Mouse (Mus musculus) hindbrain, embryonic 11.5 days (tissue): ENCODE results near the gene Os9. TPM values are rescaled to one million over a fixed set of nuclear protein-coding genes. Genes with fewer than 3 reads are reported as not detected.

Experiments used
- ATAC-seq: fragments of 200-750 bp; cut with Nextera tagmentation; 2 replicates; pipeline ENCODE4 v1.8.0; 2017; ENCODE audit warnings: mild to moderate bottlenecking, moderate TSS enrichment, moderate library complexity; ENCODE audit not compliant: low FRiP score
- DNase-seq: peaks from one replicate; pipeline ENCODE4 v3.0.0-alpha.2; 2015; ENCODE audit warnings: low spot score
- H3K27ac ChIP-seq: fragments of 300-500 bp; sonication (generic); 2 replicates; pipeline ENCODE4 v1.5.1; 2014; ENCODE audit warnings: mild to moderate bottlenecking, low read depth, low read length
- H3K27me3 ChIP-seq: fragments of 300-500 bp; sonication (generic); 2 replicates; pipeline ENCODE4 v1.6.1; 2014; ENCODE audit warnings: mild to moderate bottlenecking, low read length, moderate library complexity, mixed read lengths; ENCODE audit not compliant: control insufficient read depth, insufficient read depth
- H3K36me3 ChIP-seq: fragments of 300-500 bp; sonication (generic); 2 replicates; pipeline ENCODE4 v1.6.1; 2014; ENCODE audit warnings: mild to moderate bottlenecking, low read length, moderate library complexity, mixed read lengths; ENCODE audit not compliant: control insufficient read depth, insufficient read depth
- H3K4me1 ChIP-seq: fragments of 300-500 bp; sonication (generic); replicated peaks from 2 replicates; pipeline ENCODE4 v1.6.1; 2014; ENCODE audit warnings: low read length, mixed read lengths; ENCODE audit not compliant: control insufficient read depth, insufficient read depth
- H3K4me2 ChIP-seq: fragments of 300-500 bp; sonication (generic); replicated peaks from 2 replicates; pipeline ENCODE4 v1.6.1; 2014; ENCODE audit warnings: mild to moderate bottlenecking, low read depth, low read length
- H3K4me3 ChIP-seq: fragments of 300-500 bp; sonication (generic); 2 replicates; pipeline ENCODE4 v1.5.1; 2014; ENCODE audit warnings: low read depth, low read length
- H3K9ac ChIP-seq: fragments of 300-500 bp; sonication (generic); 2 replicates; pipeline ENCODE4 v1.6.1; 2014; ENCODE audit warnings: low read depth, low read length
- H3K9me3 ChIP-seq: fragments of 300-500 bp; sonication (generic); 2 replicates; pipeline ENCODE4 v1.6.1; 2016; ENCODE audit warnings: low read length; ENCODE audit not compliant: control insufficient read depth
- WGBS: fragments of 180-500 bp; shearing (Covaris S2); extraction: QIAGEN DNeasy Blood & Tissue Kit; methylation state at CpG from one replicate; pipeline ENCODE4 v1.1.7; 2014; 5-methylcytosine and 5-hydroxymethylcytosine counted together
- polyA plus RNA-seq: library from polyadenylated mRNA; unstranded; fragments of >200 nt; fragmentation: Nextera tagmentation; extraction: Ambion mirVana; gene quantifications from 2 replicates; pipeline ENCODE4 v1.2.1, GENCODE M21; 2014

Gene Os9
- polyA plus RNA-seq, 1 experiment from 2014 or later = 40.3 TPM

DNA sequence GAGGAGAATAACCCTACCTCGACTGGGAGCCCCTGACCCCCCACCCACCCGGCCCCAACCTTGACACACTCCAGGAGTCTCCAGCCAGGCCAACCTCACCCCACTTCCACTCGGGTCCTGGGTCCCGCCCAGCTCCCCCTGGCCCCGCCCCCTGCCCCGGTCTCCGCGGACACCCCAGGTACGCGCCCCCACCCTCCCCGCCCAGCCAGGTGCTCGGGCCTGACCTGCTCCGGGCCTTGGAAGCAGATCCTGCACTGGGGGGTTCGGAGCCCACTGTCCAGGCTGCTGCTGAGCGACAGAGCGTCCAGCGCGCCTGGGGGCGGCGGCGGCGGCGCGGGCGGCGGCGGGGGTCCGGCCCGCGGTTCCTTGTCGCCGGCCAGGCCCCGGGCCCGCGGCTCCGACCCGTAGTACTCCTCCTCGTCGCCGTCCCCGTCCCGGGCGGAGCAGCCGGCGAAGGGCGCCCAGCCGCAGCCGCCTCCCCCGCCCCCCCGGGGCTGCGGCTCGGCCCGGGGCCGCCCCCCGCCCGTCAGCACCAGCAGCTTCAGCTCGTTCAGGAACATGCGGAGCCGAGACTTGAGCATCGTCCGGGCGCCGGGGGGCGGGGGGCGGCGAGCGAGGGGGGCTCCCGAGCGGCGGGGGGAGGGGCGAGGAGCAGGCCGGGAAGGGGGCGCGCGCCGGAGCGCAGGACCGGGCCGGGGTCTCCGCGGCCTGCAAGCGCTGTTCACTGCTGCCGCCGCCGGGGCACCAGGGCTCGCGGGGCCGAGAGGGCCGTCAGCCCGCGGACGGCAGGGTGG, 61.6 kb downstream of the Os9 start:
- Histone ChIP-seq H3K9ac (peak overlapping the region; percentile 96), H3K4me1 (peaks cover 5% of the 10 kb centered on the region; the same call in 1 of the 2 replicates), H3K27ac (peak overlapping the region; percentile 95), H3K9me3 (no peaks in the 10 kb centered on the region), H3K36me3 (peaks cover 7% of the 10 kb centered on the region), H3K27me3 (no peaks in the 10 kb centered on the region; the same call in 1 of the 2 replicates), H3K4me3 (peak overlapping the region; percentile 94), H3K4me2 (peak overlapping the region; percentile 98)
- DNase-seq (peak; percentile 63), ATAC-seq (no peak)
- WGBS = 2% methylated on average over 23 of the region's 92 CpGs

DNA sequence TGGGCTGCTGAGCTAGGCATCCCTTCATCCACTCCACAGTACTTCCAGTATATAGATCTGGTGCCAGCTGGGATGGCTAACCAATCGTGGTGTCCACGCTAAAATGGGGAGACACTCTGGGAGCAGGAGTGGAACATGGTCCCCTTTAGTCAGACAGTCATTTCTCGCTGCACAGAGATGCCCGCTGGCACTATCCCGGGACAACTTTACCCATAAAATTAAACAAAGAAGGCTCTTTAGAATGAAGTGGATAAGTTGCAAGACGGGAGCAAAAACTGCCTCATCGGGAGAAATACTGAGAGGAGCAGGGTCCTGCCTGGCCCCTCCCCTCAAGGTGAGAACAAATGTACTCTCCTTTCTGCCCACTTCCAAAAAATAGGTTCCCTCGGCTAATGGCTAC, 62.2 kb downstream of the Os9 start:
- H3K4me3 ChIP-seq = peak overlapping the region; percentile 94
- H3K4me2 ChIP-seq = peak overlapping the region; percentile 98
- no peaks in the 10 kb centered on the region for H3K9me3 ChIP-seq
- peaks cover 5% of the 10 kb centered on the region; the same call in 1 of the 2 replicates for H3K4me1 ChIP-seq
- H3K27ac ChIP-seq = no peak overlapping the region; the same call in 1 of the 2 replicates
- DNase-seq (no peak), ATAC-seq (no peak)
- H3K36me3 ChIP-seq = peaks cover 7% of the 10 kb centered on the region
- H3K27me3 ChIP-seq = no peaks in the 10 kb centered on the region; the same call in 1 of the 2 replicates
- H3K9ac ChIP-seq = peak overlapping the region; percentile 96
- WGBS = 6% methylated on average over 8 of the region's 8 CpGs

DNA sequence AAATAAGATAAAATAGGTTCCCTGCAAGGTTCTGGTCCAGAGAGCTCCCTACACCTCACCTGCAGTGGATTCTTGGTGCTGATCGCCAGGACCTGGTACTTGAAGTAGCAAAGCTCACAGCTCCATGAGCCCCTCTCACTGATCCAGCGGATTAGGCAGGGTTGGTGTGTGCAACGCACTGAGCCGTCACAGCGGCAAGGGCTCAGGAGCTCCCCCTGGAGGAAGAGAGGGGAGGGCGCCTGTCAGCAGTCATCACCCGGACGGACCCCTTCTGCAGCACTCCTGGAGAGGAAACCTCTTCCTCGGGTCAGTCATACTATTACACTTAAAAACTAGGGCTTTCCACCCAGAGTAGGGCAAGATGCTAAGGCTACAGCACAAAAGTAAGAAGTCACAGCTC, 62.8 kb downstream of the Os9 start:
- H3K9ac ChIP-seq = peak overlapping the region; percentile 96; the same call in 1 of the 2 replicates
- no peaks in the 10 kb centered on the region for H3K9me3 ChIP-seq
- H3K27me3 ChIP-seq = no peaks in the 10 kb centered on the region; the same call in 1 of the 2 replicates
- H3K4me1 ChIP-seq = peaks cover 5% of the 10 kb centered on the region; the same call in 1 of the 2 replicates
- ATAC-seq (peak; percentile 17; the same call in 1 of the 2 replicates), DNase-seq (peak; percentile 92)
- H3K36me3 ChIP-seq = peaks cover 7% of the 10 kb centered on the region
- H3K27ac ChIP-seq = no peak overlapping the region
- under 1% methylated on average over 9 of the region's 9 CpGs for WGBS
- peak overlapping the region; percentile 98 for H3K4me2 ChIP-seq
- H3K4me3 ChIP-seq = peak overlapping the region; percentile 94

DNA sequence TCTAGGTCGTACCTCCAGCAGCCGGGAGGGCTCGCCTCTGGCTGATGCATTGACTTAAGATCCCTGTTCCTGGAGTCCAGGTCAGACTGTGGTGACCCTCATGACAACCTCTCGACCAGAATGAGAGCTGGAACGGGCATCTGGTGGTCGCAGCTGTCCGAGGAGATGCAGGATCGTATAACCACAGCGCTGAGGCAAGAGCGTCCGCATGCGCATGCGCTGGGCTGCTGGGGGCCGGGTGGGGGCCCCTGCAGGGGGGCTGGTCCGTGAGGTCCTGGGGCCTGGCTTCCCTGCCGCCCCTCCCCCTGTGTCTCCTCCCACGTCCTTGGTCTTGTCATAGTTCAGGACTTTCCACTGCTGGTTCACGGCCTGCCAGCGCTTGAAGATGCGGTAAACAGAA, 64.4 kb downstream of the Os9 start:
- H3K4me3 ChIP-seq = no peak overlapping the region
- no peaks in the 10 kb centered on the region for H3K9me3 ChIP-seq
- no peak overlapping the region for H3K4me2 ChIP-seq
- no peak for DNase-seq
- no peak overlapping the region for H3K27ac ChIP-seq
- peaks cover 7% of the 10 kb centered on the region for H3K36me3 ChIP-seq
- no peak for ATAC-seq
- 88% methylated on average over 20 of the region's 20 CpGs for WGBS
- H3K4me1 ChIP-seq = peaks cover 5% of the 10 kb centered on the region; the same call in 1 of the 2 replicates
- H3K27me3 ChIP-seq = peaks cover under 1% of the 10 kb centered on the region; the same call in 1 of the 2 replicates
- no peak overlapping the region for H3K9ac ChIP-seq

DNA sequence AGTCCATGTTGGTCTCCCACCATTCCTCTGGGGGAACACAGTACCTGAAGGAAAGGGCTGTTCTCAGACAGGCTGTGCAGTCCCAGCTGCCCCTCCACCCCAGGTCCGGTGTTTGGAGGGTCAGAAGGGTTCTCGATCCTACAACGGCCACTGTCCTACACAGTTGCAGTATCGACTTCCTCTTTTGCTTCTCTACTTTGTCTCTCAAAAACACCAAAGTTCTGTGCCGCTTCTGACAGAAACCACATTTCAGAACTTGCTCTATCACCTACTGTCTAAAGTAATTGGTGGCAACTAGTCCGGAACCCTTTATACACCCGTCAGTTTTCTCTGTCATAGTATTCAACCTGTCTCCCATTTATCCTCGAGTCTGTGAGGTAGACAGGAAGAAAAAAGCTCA, 65.5 kb downstream of the Os9 start:
- DNase-seq (no peak), ATAC-seq (no peak)
- Histone ChIP-seq H3K9ac (no peak overlapping the region), H3K36me3 (peaks cover 7% of the 10 kb centered on the region), H3K27ac (no peak overlapping the region), H3K4me3 (no peak overlapping the region), H3K27me3 (peaks cover 11% of the 10 kb centered on the region), H3K4me2 (no peak overlapping the region), H3K4me1 (peaks cover 5% of the 10 kb centered on the region; the same call in 1 of the 2 replicates), H3K9me3 (no peaks in the 10 kb centered on the region)
- WGBS = 87% methylated on average over 8 of the region's 8 CpGs

DNA sequence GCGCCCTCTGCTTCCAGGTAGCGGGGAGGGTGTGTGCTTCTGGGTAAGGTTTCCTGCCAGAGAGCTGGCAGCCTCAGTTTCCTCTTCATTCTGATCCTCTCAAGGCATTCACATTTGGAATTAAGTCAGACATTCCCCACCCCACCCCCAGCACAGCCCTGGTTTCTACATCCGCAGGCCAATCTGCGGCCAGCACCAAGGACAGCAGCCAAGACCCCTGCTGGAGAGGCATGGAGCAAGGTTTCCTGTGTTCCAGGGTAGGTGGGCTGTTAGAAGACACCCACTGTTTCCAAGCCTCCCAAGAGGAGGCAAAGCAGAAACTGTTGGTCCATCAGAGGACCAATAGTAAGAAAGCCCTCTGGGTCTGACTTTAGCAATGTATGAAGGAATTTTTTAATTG, 66.3 kb downstream of the Os9 start:
- ATAC-seq (no peak), DNase-seq (peak; percentile 32)
- H3K4me2 ChIP-seq = no peak overlapping the region
- no peaks in the 10 kb centered on the region for H3K9me3 ChIP-seq
- no peak overlapping the region for H3K9ac ChIP-seq
- peaks cover 7% of the 10 kb centered on the region for H3K36me3 ChIP-seq
- WGBS = 77% methylated on average over 4 of the region's 4 CpGs
- H3K27me3 ChIP-seq = peaks cover 18% of the 10 kb centered on the region
- H3K4me3 ChIP-seq = no peak overlapping the region
- no peak overlapping the region for H3K27ac ChIP-seq
- H3K4me1 ChIP-seq = peaks cover 5% of the 10 kb centered on the region; the same call in 1 of the 2 replicates

DNA sequence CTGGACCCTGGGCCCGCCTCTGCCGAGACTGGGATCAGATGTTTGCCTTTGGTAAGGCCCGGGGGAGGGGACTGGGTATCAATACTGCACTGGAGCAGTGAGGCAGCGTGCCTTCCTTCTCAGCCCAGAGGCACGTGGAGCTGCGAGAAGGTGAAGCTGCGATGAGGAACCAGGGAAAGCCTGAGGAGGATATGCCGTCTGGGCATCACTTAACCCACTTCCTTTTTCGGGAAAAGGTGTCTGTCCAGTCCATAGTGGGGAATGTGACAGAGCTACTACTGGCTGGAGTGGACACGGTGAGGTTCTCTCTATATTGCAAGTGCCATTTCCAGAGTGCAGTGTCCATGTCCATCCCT, 70.8 kb downstream of the Os9 start:
- Histone ChIP-seq H3K9me3 (no peaks in the 10 kb centered on the region), H3K4me3 (no peak overlapping the region), H3K4me1 (no peaks in the 10 kb centered on the region), H3K9ac (no peak overlapping the region), H3K27me3 (peaks cover 41% of the 10 kb centered on the region), H3K27ac (no peak overlapping the region), H3K36me3 (no peaks in the 10 kb centered on the region), H3K4me2 (no peak overlapping the region)
- DNase-seq (no peak), ATAC-seq (no peak)
- 20% methylated on average over 10 of the region's 10 CpGs for WGBS

DNA sequence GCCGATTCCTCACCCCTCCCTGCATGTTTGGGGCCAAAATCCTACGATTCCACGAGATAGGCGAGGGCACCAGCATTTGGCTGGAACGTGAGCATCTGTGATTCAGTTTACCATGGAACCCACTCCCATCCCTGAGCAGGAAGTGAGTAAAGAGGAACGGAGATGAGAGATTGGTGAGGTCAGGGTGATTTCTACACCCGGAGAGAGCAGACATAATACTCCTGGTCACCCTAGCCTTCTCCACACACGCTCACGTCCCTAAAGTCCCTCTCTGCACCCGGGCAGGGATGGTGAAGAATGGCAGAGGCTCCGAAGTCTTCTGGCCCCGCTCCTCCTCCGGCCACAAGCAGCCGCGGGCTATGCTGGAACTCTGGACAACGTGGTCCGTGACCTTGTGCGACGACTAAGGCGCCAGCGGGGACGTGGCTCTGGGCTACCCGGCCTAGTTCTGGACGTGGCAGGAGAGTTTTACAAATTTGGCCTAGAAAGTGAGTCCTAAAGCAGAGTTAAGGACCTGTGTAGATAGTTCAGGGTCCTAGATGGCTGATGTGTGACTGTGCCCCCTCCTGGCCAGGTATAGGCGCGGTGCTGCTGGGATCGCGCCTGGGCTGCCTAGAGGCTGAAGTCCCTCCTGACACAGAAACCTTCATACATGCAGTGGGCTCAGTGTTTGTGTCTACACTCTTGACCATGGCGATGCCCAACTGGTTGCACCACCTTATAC, 71.4 kb downstream of the Os9 start:
- Histone ChIP-seq H3K4me3 (no peak overlapping the region; the same call in 1 of the 2 replicates), H3K4me2 (no peak overlapping the region), H3K9ac (no peak overlapping the region; the same call in 1 of the 2 replicates), H3K27ac (no peak overlapping the region), H3K27me3 (peaks cover 41% of the 10 kb centered on the region), H3K9me3 (no peaks in the 10 kb centered on the region), H3K4me1 (no peaks in the 10 kb centered on the region), H3K36me3 (no peaks in the 10 kb centered on the region)
- DNase-seq = peak; percentile 39
- ATAC-seq = no peak
- 3% methylated on average over 29 of the region's 29 CpGs for WGBS
